Mouse (Mus musculus) right cerebral cortex, postnatal 10 days (tissue): Measurements from ENCODE around the gene Vmn2r75.
"Not testable (repeated sequence)": the region's sequence is repeated elsewhere in the genome, so short reads cannot be mapped to it uniquely, and the experiment has no call there.

Experiments used
- DNase-seq, 2 experiments: peaks; one replicate each; pipeline ENCODE4 v3.0.0; 2021; ENCODE audit warnings: low spot score in 2 of 2

The Vmn2r75 gene

DNA sequence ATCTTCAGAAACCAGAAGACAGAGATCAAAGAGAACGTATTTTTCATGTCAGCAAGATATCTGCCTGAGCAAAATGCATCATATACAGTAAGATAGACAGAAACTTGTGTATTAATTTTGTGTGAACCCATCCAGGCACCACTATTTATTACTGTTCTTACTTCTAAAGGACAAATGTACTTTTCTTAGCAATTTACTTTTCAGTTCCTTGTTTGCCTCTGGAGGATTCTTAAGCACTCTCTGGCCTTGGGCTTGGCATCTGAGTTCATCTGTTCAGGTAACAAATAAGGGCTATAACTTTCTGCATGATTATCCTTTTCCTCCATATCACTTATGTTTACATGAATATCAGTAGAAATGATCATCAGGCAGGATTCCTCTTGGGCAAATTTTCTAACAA lies at the start of gene Vmn2r75:
Gene Vmn2r75 (minus strand): TSS at position 101 of the 400 bp plus-strand sequence.
- not testable (repeated sequence) for DNase-seq

DNA sequence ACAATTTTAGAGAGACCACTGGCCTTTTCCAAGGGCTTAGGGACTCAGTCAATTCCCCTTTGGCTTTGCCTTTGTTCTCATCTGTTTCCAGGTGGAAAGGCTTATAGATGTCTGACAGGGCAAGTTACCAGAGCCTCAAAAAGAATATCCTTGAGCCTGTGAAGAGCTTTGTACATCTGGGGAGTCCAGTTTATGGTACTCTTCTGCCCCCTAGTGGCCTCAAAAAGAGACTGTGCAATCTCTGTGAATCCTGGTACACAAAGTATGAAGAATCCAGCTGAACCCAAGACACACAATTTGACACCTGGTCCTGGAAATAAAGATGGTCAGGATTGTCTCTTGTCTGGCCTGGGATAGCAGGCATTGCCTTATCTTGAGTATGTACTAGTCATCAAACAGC lies 39.8 kb upstream of the Vmn2r75 start:
- DNase-seq = no peak
